Mouse (Mus musculus) layer of hippocampus, adult 9-11 months (tissue): Measurements from ENCODE around the gene Arrdc3.

Experiments used
- DNase-seq: peaks from one replicate; pipeline ENCODE4 v3.0.0; 2022

The Arrdc3 gene

GRCm38 (mm10) chr13:80921593-80922327 is 38.6 kb downstream of the Arrdc3 start:
- no peak for DNase-seq

GRCm38 (mm10) chr13:80928187-80928586 is 45.0 kb downstream of the Arrdc3 start:
- no peak for DNase-seq

GRCm38 (mm10) chr13:80930030-80930429 is 46.8 kb downstream of the Arrdc3 start:
- DNase-seq, result no peak

- DNase-seq, result no peak
These were observed 49.7 kb downstream of the Arrdc3 start for GRCm38 (mm10) chr13:80932816-80933402.

GRCm38 (mm10) chr13:80936426-80936825 is 53.2 kb downstream of the Arrdc3 start:
- no peak for DNase-seq

- no peak for DNase-seq
These were observed 56.0 kb downstream of the Arrdc3 start for GRCm38 (mm10) chr13:80939228-80939627.

GRCm38 (mm10) chr13:80939866-80940265 is 56.7 kb downstream of the Arrdc3 start:
- no peak for DNase-seq

GRCm38 (mm10) chr13:80940421-80940820 is 57.2 kb downstream of the Arrdc3 start:
- DNase-seq, result no peak

GRCm38 (mm10) chr13:80940860-80941630 is 57.9 kb downstream of the Arrdc3 start:
- DNase-seq, result peak; percentile 58

GRCm38 (mm10) chr13:80944532-80944931 is 61.3 kb downstream of the Arrdc3 start:
- DNase-seq, result no peak
